Mouse (Mus musculus): ENCODE measurements at regions not wholly inside any gene's neighbourhood (a gene's known extent, or its start where the extent isn't known, plus 50 kb on each side); places are given as distances from the start of the nearest gene placed in this dataset.

DNA sequence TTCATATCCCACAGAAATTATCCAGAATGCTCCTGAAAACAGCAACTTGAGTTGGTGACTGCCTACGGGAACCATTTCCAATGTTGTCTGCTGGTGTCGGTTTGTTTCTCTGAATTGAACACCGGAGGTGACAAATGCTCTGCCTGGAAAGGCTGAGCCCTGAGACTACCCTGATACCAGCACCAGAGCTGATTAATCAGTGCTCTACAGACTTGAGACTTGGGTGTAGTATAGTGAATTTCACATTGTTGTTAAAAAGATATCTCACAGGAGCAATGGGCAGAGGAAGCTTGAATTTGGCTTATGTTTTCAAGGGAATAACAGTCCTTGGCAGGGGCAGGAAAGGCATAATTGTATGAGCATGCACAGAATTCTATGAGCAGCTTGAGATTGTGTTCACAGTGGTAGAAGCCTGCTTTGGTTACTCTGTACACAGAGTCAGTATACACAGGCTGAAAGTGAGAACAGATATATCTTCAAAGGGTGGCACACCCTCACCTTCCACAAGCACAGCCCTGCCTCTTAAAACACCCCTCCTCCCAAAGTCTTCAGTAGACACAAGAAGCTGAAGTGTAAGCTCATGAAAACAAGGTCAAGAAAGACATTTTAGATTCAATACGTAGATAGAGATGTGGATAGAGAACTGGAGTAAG lies 447.1 kb downstream of the Meis1 start:
- TF ChIP-seq POLR2A (IDR thresholded peaks at IDR 0.05; ENCODE audit: control insufficient read depth, extremely low read depth, insufficient read depth, low read length, poor library complexity) = no peak
- TF ChIP-seq CTCF (IDR thresholded peaks at IDR 0.05; ENCODE audit: borderline replicate concordance, control insufficient read depth, extremely low read depth, insufficient read depth, low read length, poor library complexity) = no peak
